Mouse (Mus musculus) ES-Bruce4 (cell line): ENCODE measurements around the gene Adcy5. TPM values are rescaled to one million over a fixed set of nuclear protein-coding genes. Genes with fewer than 3 reads are reported as not detected.

Source experiments
- H3K27ac ChIP-seq: 2 replicates; pipeline ENCODE4 v1.5.1; 2012; ENCODE audit warnings: low read length, inconsistent platforms; ENCODE audit not compliant: insufficient read depth
- H3K27me3 ChIP-seq: 2 replicates; pipeline ENCODE4 v1.6.1; 2012; ENCODE audit warnings: mild to moderate bottlenecking, low read length, inconsistent platforms; ENCODE audit not compliant: control insufficient read depth, poor library complexity, insufficient read depth, severe bottlenecking
- H3K36me3 ChIP-seq: 2 replicates; pipeline ENCODE4 v1.6.1; 2012; ENCODE audit warnings: inconsistent platforms, mild to moderate bottlenecking, low read length, moderate library complexity; ENCODE audit not compliant: control insufficient read depth, poor library complexity, insufficient read depth, severe bottlenecking
- H3K4me1 ChIP-seq: one replicate; pipeline ENCODE4 v1.8.1; 2011; ENCODE audit warnings: low read length; ENCODE audit not compliant: control insufficient read depth, insufficient read depth
- H3K4me3 ChIP-seq: 2 replicates; pipeline ENCODE4 v1.5.1; 2011; ENCODE audit warnings: low read depth, mild to moderate bottlenecking, low read length
- H3K9ac ChIP-seq: 2 replicates; pipeline ENCODE4 v1.6.1; 2012; ENCODE audit warnings: low read depth, mild to moderate bottlenecking, inconsistent platforms; ENCODE audit not compliant: poor library complexity, severe bottlenecking
- H3K9me3 ChIP-seq: replicated peaks from 2 replicates; pipeline ENCODE4 v1.6.1; 2012; ENCODE audit warnings: mild to moderate bottlenecking, low read length, inconsistent platforms; ENCODE audit not compliant: control insufficient read depth, poor library complexity, insufficient read depth, severe bottlenecking
- CTCF ChIP-seq: IDR thresholded peaks from one replicate; pipeline ENCODE4 v1.8.1; 2011; ENCODE audit warnings: low read depth, low read length
- EP300 ChIP-seq: IDR thresholded peaks from 2 replicates; pipeline ENCODE4 v1.6.1; 2011; ENCODE audit warnings: low read depth, low read length; ENCODE audit not compliant: insufficient read depth
- POLR2A ChIP-seq: IDR thresholded peaks from one replicate; pipeline ENCODE4 v1.8.1; 2011; ENCODE audit warnings: low read length; ENCODE audit not compliant: insufficient read depth
- polyA plus RNA-seq: library from polyadenylated mRNA; stranded (reverse); fragments of >200 nt; gene quantifications from 2 replicates; pipeline ENCODE4 v1.2.4, GENCODE M21; 2011; ENCODE audit warnings: low read depth; ENCODE audit not compliant: missing spikeins, insufficient read depth, insufficient read length

Adcy5 gene
- polyA plus RNA-seq, 1 experiment = 1.2 TPM

GRCm38 (mm10) chr16:35164361-35165224 is 9.9 kb downstream of the Adcy5 start:
- no peaks in the 10 kb centered on the region for H3K27me3 ChIP-seq
- H3K4me3 ChIP-seq = no peak overlapping the region
- H3K9me3 ChIP-seq = no peaks in the 10 kb centered on the region
- TF ChIP-seq CTCF = no peak
- TF ChIP-seq POLR2A = no peak
- TF ChIP-seq EP300 = no peak
- no peak overlapping the region for H3K27ac ChIP-seq
- H3K4me1 ChIP-seq = no peaks in the 10 kb centered on the region
- H3K36me3 ChIP-seq = no peaks in the 10 kb centered on the region
- no peak overlapping the region for H3K9ac ChIP-seq

GRCm38 (mm10) chr16:35165361-35165760 is 10.7 kb downstream of the Adcy5 start:
- Histone ChIP-seq H3K27me3 (no peaks in the 10 kb centered on the region), H3K4me1 (no peaks in the 10 kb centered on the region), H3K9ac (no peak overlapping the region), H3K36me3 (no peaks in the 10 kb centered on the region), H3K9me3 (no peaks in the 10 kb centered on the region), H3K4me3 (no peak overlapping the region), H3K27ac (no peak overlapping the region)
- TF ChIP-seq EP300 (no peak), POLR2A (no peak), CTCF (no peak)

- Histone ChIP-seq H3K27me3 (no peaks in the 10 kb centered on the region), H3K27ac (no peak overlapping the region), H3K4me3 (no peak overlapping the region), H3K9me3 (no peaks in the 10 kb centered on the region), H3K36me3 (no peaks in the 10 kb centered on the region), H3K4me1 (no peaks in the 10 kb centered on the region), H3K9ac (no peak overlapping the region)
- TF ChIP-seq EP300 (no peak), CTCF (no peak), POLR2A (no peak)
Observed at GRCm38 (mm10) chr16:35165788-35166187, 11.1 kb downstream of the Adcy5 start.

GRCm38 (mm10) chr16:35169431-35169830 is 14.8 kb downstream of the Adcy5 start:
- no peaks in the 10 kb centered on the region for H3K9me3 ChIP-seq
- H3K27me3 ChIP-seq = no peaks in the 10 kb centered on the region
- no peak overlapping the region for H3K9ac ChIP-seq
- no peak overlapping the region for H3K27ac ChIP-seq
- no peaks in the 10 kb centered on the region for H3K4me1 ChIP-seq
- no peaks in the 10 kb centered on the region for H3K36me3 ChIP-seq
- no peak overlapping the region for H3K4me3 ChIP-seq
- TF ChIP-seq EP300 (no peak), CTCF (no peak), POLR2A (no peak)

GRCm38 (mm10) chr16:35172195-35172594 is 17.5 kb downstream of the Adcy5 start:
- no peaks in the 10 kb centered on the region for H3K36me3 ChIP-seq
- H3K27ac ChIP-seq = no peak overlapping the region
- TF ChIP-seq EP300 (no peak), POLR2A (no peak), CTCF (no peak)
- no peaks in the 10 kb centered on the region for H3K9me3 ChIP-seq
- H3K4me3 ChIP-seq = no peak overlapping the region
- H3K27me3 ChIP-seq = no peaks in the 10 kb centered on the region
- H3K4me1 ChIP-seq = no peaks in the 10 kb centered on the region
- H3K9ac ChIP-seq = no peak overlapping the region

- TF ChIP-seq EP300 (no peak), CTCF (no peak), POLR2A (no peak)
- H3K27me3 ChIP-seq = no peaks in the 10 kb centered on the region
- H3K4me3 ChIP-seq = no peak overlapping the region
- no peaks in the 10 kb centered on the region for H3K4me1 ChIP-seq
- no peaks in the 10 kb centered on the region for H3K36me3 ChIP-seq
- H3K9ac ChIP-seq = no peak overlapping the region
- no peaks in the 10 kb centered on the region for H3K9me3 ChIP-seq
- no peak overlapping the region for H3K27ac ChIP-seq
Observed at GRCm38 (mm10) chr16:35178516-35178915, 23.8 kb downstream of the Adcy5 start.
